Comparison of ENCODE assay signal across 8 mouse cellular contexts in genomic region chr16:84802217-84802616, GRCm38 (mm10). TPM values are rescaled to one million over a fixed set of nuclear protein-coding genes. Genes with fewer than 3 reads are reported as not detected.
DNase-seq lines count a peak whose midpoint lies in the region; ATAC-seq and TF ChIP-seq lines count a peak whose summit lies in the region.

No protein-coding gene starts in this region.

- WGBS in kidney, adult 2 months: 11% methylated on average over 6 of the region's 6 CpGs

- DNase-seq in right cerebral cortex, postnatal 10 days (ENCODE audit: low spot score in 2 of 2): peak; percentile 38 to 46
- DNase-seq in right cerebral cortex, postnatal 36 days (ENCODE audit: low spot score in 2 of 2): no peak
- DNase-seq in gastrocnemius, adult 8-10 months (ENCODE audit: low spot score in 2 of 2): peak; percentile 11 to 17
- peak; percentile 84 for DNase-seq in kidney, adult 2 months
- DNase-seq in urinary bladder, adult 2 months (ENCODE audit: low spot score): no peak
- no peak for DNase-seq in frontal cortex, postnatal 25 days (ENCODE audit: low spot score in 2 of 2)
- DNase-seq in layer of hippocampus, postnatal 25 days (ENCODE audit: extremely low spot score in 1 of 2, low spot score in 1 of 2): no peak

- H3K4me3 ChIP-seq in kidney, adult 2 months (ENCODE audit: insufficient read depth, low read depth, low read length): no peak overlapping the region

- no peaks in the 10 kb centered on the region for H3K27me3 ChIP-seq in kidney, adult 2 months (replicated peaks; ENCODE audit: control insufficient read depth, insufficient read depth, low read length)

- no peak for TF ChIP-seq POLR2A in kidney, adult 2 months (IDR thresholded peaks at IDR 0.05; ENCODE audit: low read depth, low read length)

- no peaks in the 10 kb centered on the region for H3K36me3 ChIP-seq in kidney, adult 2 months (ENCODE audit: control insufficient read depth, insufficient read depth, low read length)

- H3K4me1 ChIP-seq in kidney, adult 2 months (ENCODE audit: control insufficient read depth, insufficient read depth, low read length): no peaks in the 10 kb centered on the region

- peak overlapping the region; percentile 45 for H3K27ac ChIP-seq in kidney, adult 2 months (ENCODE audit: insufficient read depth, low read depth, low read length)

- TF ChIP-seq CTCF in kidney, adult 2 months (conservative IDR thresholded peaks at IDR 0.05; ENCODE audit: insufficient read depth, insufficient read length, low read depth, low read length): no peak

- ATAC-seq in megakaryocyte progenitor cell, adult 5-6 weeks (replicated peaks; ENCODE audit: poor library complexity): peak; percentile 90

RNA-seq across cellular contexts. Expression of gene Jam2, which starts 28.3 kb away (rescaled TPM):
- total RNA-seq in gastrocnemius, adult 8-10 months (2022): 10 to 100 TPM; 10.6 to 16.3 (median 12.7) TPM
- 5.0 and 6.1 TPM in 2 replicates for polyA plus RNA-seq in kidney, adult 2 months (2012; rRNA removed)
- total RNA-seq in megakaryocyte progenitor cell, adult 5-6 weeks (2015): 0.17 TPM in 1 of 2 replicates, not detected in the other
- 0.88 TPM in 1 of 2 replicates, not detected in the other for total RNA-seq in megakaryocyte progenitor cell, adult 5-6 weeks (2017)
- polyA plus RNA-seq in urinary bladder, adult 2 months (2012; rRNA removed): 26.8 and 26.9 TPM in 2 replicates
- total RNA-seq in layer of hippocampus, postnatal 25 days (2021): 10 to 100 TPM; 22.4 TPM

RNA-seq across cellular contexts. Expression of gene Gabpa, which starts 32.5 kb away (rescaled TPM):
- total RNA-seq in gastrocnemius, adult 8-10 months (2022): 10 to 100 TPM; 21.0 to 28.2 (median 24.4) TPM
- 9.0 and 11.0 TPM in 2 replicates for polyA plus RNA-seq in kidney, adult 2 months (2012; rRNA removed)
- total RNA-seq in megakaryocyte progenitor cell, adult 5-6 weeks (2015): 63.9 and 78.2 TPM in 2 replicates
- 65.1 and 81.3 TPM in 2 replicates for total RNA-seq in megakaryocyte progenitor cell, adult 5-6 weeks (2017)
- polyA plus RNA-seq in urinary bladder, adult 2 months (2012; rRNA removed): 22.6 and 23.9 TPM in 2 replicates
- 10 to 100 TPM; 24.1 to 25.9 TPM for total RNA-seq in layer of hippocampus, postnatal 25 days (2021)

RNA-seq across cellular contexts. Expression of gene Atp5j, which starts 33.2 kb away (rescaled TPM):
- 1,000 to 10,000 TPM in 2 of 4 experiments, 100 to 1,000 TPM in 2; 869 to 1,085 (median 967) TPM for total RNA-seq in gastrocnemius, adult 8-10 months (2022)
- 345 and 434 TPM in 2 replicates for polyA plus RNA-seq in kidney, adult 2 months (2012; rRNA removed)
- 461 and 468 TPM in 2 replicates for total RNA-seq in megakaryocyte progenitor cell, adult 5-6 weeks (2015)
- 318 and 331 TPM in 2 replicates for total RNA-seq in megakaryocyte progenitor cell, adult 5-6 weeks (2017)
- 309 and 351 TPM in 2 replicates for polyA plus RNA-seq in urinary bladder, adult 2 months (2012; rRNA removed)
- 100 to 1,000 TPM; 355 to 408 TPM for total RNA-seq in layer of hippocampus, postnatal 25 days (2021)

Comparison
In these comparisons a context has a peak if more than half of its experiments do, and no peak if none do; other contexts are left out.
1. DNase-seq: peak in right cerebral cortex, postnatal 10 days (2 of 2), gastrocnemius, adult 8-10 months (2 of 2) and kidney, adult 2 months (single experiment); none in right cerebral cortex, postnatal 36 days (0 of 2), urinary bladder, adult 2 months (single experiment), frontal cortex, postnatal 25 days (0 of 2) and layer of hippocampus, postnatal 25 days (0 of 2).
2. RNA of gene Jam2, which starts 28.3 kb away (total RNA-seq): 22.4 TPM in layer of hippocampus, postnatal 25 days and 10.6 to 16.3 TPM in gastrocnemius, adult 8-10 months; 0.17 to 0.88 TPM in megakaryocyte progenitor cell, adult 5-6 weeks; every median in the first group is over 4 times any median in the second.